Mouse (Mus musculus): ENCODE measurements around the gene Rdh9. TPM values are rescaled to one million over a fixed set of nuclear protein-coding genes. Genes with fewer than 3 reads are reported as not detected.

Rdh9 gene
- polyA plus RNA-seq, 1 experiment = 0.11 TPM

GRCm38 (mm10) chr10:127736916-127737315 lies 39.3 kb upstream of the Rdh9 start:
- Histone ChIP-seq H3K36me3 (ENCODE audit: control insufficient read depth, insufficient read depth, low read length) (no peaks in the 10 kb centered on the region), H3K27ac (ENCODE audit: control insufficient read depth, insufficient read depth, low read depth, low read length) (no peak overlapping the region), H3K27me3 (ENCODE audit: control insufficient read depth, insufficient read depth, low read length) (no peaks in the 10 kb centered on the region), H3K4me3 (ENCODE audit: control insufficient read depth, low read depth, low read length) (no peak overlapping the region), H3K4me1 (ENCODE audit: control insufficient read depth, insufficient read depth, low read length) (peaks cover 10% of the 10 kb centered on the region)
- no peak for TF ChIP-seq CTCF (IDR thresholded peaks at IDR 0.05; ENCODE audit: control insufficient read depth, insufficient read depth, insufficient replicate concordance, low read depth, low read length)
- TF ChIP-seq POLR2A (IDR thresholded peaks at IDR 0.05; ENCODE audit: control insufficient read depth, low read depth, low read length) = no peak

GRCm38 (mm10) chr10:127737552-127737951 lies 38.6 kb upstream of the Rdh9 start:
- TF ChIP-seq POLR2A (IDR thresholded peaks at IDR 0.05; ENCODE audit: control insufficient read depth, low read depth, low read length) = no peak
- TF ChIP-seq CTCF (IDR thresholded peaks at IDR 0.05; ENCODE audit: control insufficient read depth, insufficient read depth, insufficient replicate concordance, low read depth, low read length) = no peak
- Histone ChIP-seq H3K27ac (ENCODE audit: control insufficient read depth, insufficient read depth, low read depth, low read length) (no peak overlapping the region), H3K27me3 (ENCODE audit: control insufficient read depth, insufficient read depth, low read length) (no peaks in the 10 kb centered on the region), H3K4me3 (ENCODE audit: control insufficient read depth, low read depth, low read length) (no peak overlapping the region), H3K4me1 (ENCODE audit: control insufficient read depth, insufficient read depth, low read length) (peaks cover 10% of the 10 kb centered on the region), H3K36me3 (ENCODE audit: control insufficient read depth, insufficient read depth, low read length) (no peaks in the 10 kb centered on the region)

GRCm38 (mm10) chr10:127738151-127738882 lies 37.9 kb upstream of the Rdh9 start:
- H3K4me3 ChIP-seq (ENCODE audit: control insufficient read depth, low read depth, low read length) = no peak overlapping the region
- no peaks in the 10 kb centered on the region for H3K27me3 ChIP-seq (ENCODE audit: control insufficient read depth, insufficient read depth, low read length)
- no peak overlapping the region for H3K27ac ChIP-seq (ENCODE audit: control insufficient read depth, insufficient read depth, low read depth, low read length)
- no peaks in the 10 kb centered on the region for H3K36me3 ChIP-seq (ENCODE audit: control insufficient read depth, insufficient read depth, low read length)
- TF ChIP-seq CTCF (IDR thresholded peaks at IDR 0.05; ENCODE audit: control insufficient read depth, insufficient read depth, insufficient replicate concordance, low read depth, low read length) (no peak), POLR2A (IDR thresholded peaks at IDR 0.05; ENCODE audit: control insufficient read depth, low read depth, low read length) (no peak)
- H3K4me1 ChIP-seq (ENCODE audit: control insufficient read depth, insufficient read depth, low read length) = peaks cover 10% of the 10 kb centered on the region

- peak within 1 kb of the TSS; percentile 92 for H3K4me3 ChIP-seq (ENCODE audit: control insufficient read depth, low read depth, low read length)
- no peaks in the 10 kb centered on the region for H3K27me3 ChIP-seq (ENCODE audit: control insufficient read depth, insufficient read depth, low read length)
- H3K27ac ChIP-seq (ENCODE audit: control insufficient read depth, insufficient read depth, low read depth, low read length) = peak within 1 kb of the TSS; percentile 77
- no peaks in the 10 kb centered on the region; the same call in 1 of the 2 replicates for H3K36me3 ChIP-seq (ENCODE audit: control insufficient read depth, insufficient read depth, low read length)
- TF ChIP-seq POLR2A (IDR thresholded peaks at IDR 0.05; ENCODE audit: control insufficient read depth, low read depth, low read length) = no peak
- peak; percentile 43; the same call in 1 of the 2 replicates for TF ChIP-seq CTCF (IDR thresholded peaks at IDR 0.05; ENCODE audit: control insufficient read depth, insufficient read depth, insufficient replicate concordance, low read depth, low read length)
- peaks cover 10% of the 10 kb centered on the region for H3K4me1 ChIP-seq (ENCODE audit: control insufficient read depth, insufficient read depth, low read length)
Measured at GRCm38 (mm10) chr10:127739083-127739660, 37.0 kb upstream of the Rdh9 start, which contains the start of gene Zbtb39. TSS of gene Zbtb39 (plus strand) at chr10:127739538.

- Histone ChIP-seq H3K27ac (ENCODE audit: control insufficient read depth, insufficient read depth, low read depth, low read length) (peak overlapping the region; percentile 77), H3K4me3 (ENCODE audit: control insufficient read depth, low read depth, low read length) (peak overlapping the region; percentile 92), H3K4me1 (ENCODE audit: control insufficient read depth, insufficient read depth, low read length) (peaks cover 10% of the 10 kb centered on the region), H3K27me3 (ENCODE audit: control insufficient read depth, insufficient read depth, low read length) (no peaks in the 10 kb centered on the region), H3K36me3 (ENCODE audit: control insufficient read depth, insufficient read depth, low read length) (no peaks in the 10 kb centered on the region; the same call in 1 of the 2 replicates)
- TF ChIP-seq CTCF (IDR thresholded peaks at IDR 0.05; ENCODE audit: control insufficient read depth, insufficient read depth, insufficient replicate concordance, low read depth, low read length) = no peak
- no peak for TF ChIP-seq POLR2A (IDR thresholded peaks at IDR 0.05; ENCODE audit: control insufficient read depth, low read depth, low read length)
Measured at GRCm38 (mm10) chr10:127739661-127740161, 36.5 kb upstream of the Rdh9 start.

- H3K36me3 ChIP-seq (ENCODE audit: control insufficient read depth, insufficient read depth, low read length) = no peaks in the 10 kb centered on the region; the same call in 1 of the 2 replicates
- peaks cover 4% of the 10 kb centered on the region for H3K4me1 ChIP-seq (ENCODE audit: control insufficient read depth, insufficient read depth, low read length)
- H3K27me3 ChIP-seq (ENCODE audit: control insufficient read depth, insufficient read depth, low read length) = no peaks in the 10 kb centered on the region
- H3K4me3 ChIP-seq (ENCODE audit: control insufficient read depth, low read depth, low read length) = no peak overlapping the region
- H3K27ac ChIP-seq (ENCODE audit: control insufficient read depth, insufficient read depth, low read depth, low read length) = no peak overlapping the region
- TF ChIP-seq CTCF (IDR thresholded peaks at IDR 0.05; ENCODE audit: control insufficient read depth, insufficient read depth, insufficient replicate concordance, low read depth, low read length) (peak; percentile 48; the same call in 1 of the 2 replicates), POLR2A (IDR thresholded peaks at IDR 0.05; ENCODE audit: control insufficient read depth, low read depth, low read length) (no peak)
Measured at GRCm38 (mm10) chr10:127744661-127745060, 31.5 kb upstream of the Rdh9 start.

- TF ChIP-seq POLR2A (IDR thresholded peaks at IDR 0.05; ENCODE audit: control insufficient read depth, low read depth, low read length) (no peak), CTCF (IDR thresholded peaks at IDR 0.05; ENCODE audit: control insufficient read depth, insufficient read depth, insufficient replicate concordance, low read depth, low read length) (no peak)
- Histone ChIP-seq H3K4me1 (ENCODE audit: control insufficient read depth, insufficient read depth, low read length) (peaks cover 13% of the 10 kb centered on the region), H3K4me3 (ENCODE audit: control insufficient read depth, low read depth, low read length) (no peak overlapping the region), H3K27ac (ENCODE audit: control insufficient read depth, insufficient read depth, low read depth, low read length) (no peak overlapping the region), H3K27me3 (ENCODE audit: control insufficient read depth, insufficient read depth, low read length) (no peaks in the 10 kb centered on the region), H3K36me3 (ENCODE audit: control insufficient read depth, insufficient read depth, low read length) (no peaks in the 10 kb centered on the region; the same call in 1 of the 2 replicates)
Measured at GRCm38 (mm10) chr10:127745886-127746285, 30.3 kb upstream of the Rdh9 start.

All from testis, adult 2 months (tissue).